Mouse (Mus musculus) bone marrow, adult 2 months (tissue): Measurements from ENCODE around the gene Abhd18. TPM values are rescaled to one million over a fixed set of nuclear protein-coding genes. Genes with fewer than 3 reads are reported as not detected.
"Not testable (repeated sequence)": the region's sequence is repeated elsewhere in the genome, so short reads cannot be mapped to it uniquely, and the experiment has no call there.

Experiments
- H3K27ac ChIP-seq: fragments of 200-500 bp; 2 replicates; pipeline ENCODE4 v1.5.1; 2012; ENCODE audit warnings: low read depth, mild to moderate bottlenecking, control low read depth, inconsistent platforms, low read length; ENCODE audit not compliant: control insufficient read depth, poor library complexity, insufficient read depth
- H3K4me1 ChIP-seq: fragments of 200-500 bp; 2 replicates; pipeline ENCODE4 v1.6.1; 2011; ENCODE audit warnings: low read length; ENCODE audit not compliant: control insufficient read depth, insufficient read depth
- H3K4me3 ChIP-seq: fragments of 200-500 bp; replicated peaks from 2 replicates; pipeline ENCODE3; 2011; ENCODE audit warnings: mild to moderate bottlenecking, low read depth, low read length, control low read depth; ENCODE audit not compliant: control insufficient read depth
- CTCF ChIP-seq: fragments of 200-500 bp; IDR thresholded peaks from 2 replicates; pipeline ENCODE4 v1.5.1; 2011; ENCODE audit warnings: low read length, control low read depth; ENCODE audit not compliant: control insufficient read depth, insufficient read depth
- POLR2A ChIP-seq: fragments of 200-500 bp; IDR thresholded peaks from 2 replicates; pipeline ENCODE4 v1.6.1; 2011; ENCODE audit warnings: low read depth, mild to moderate bottlenecking, control low read depth, low read length, borderline replicate concordance; ENCODE audit not compliant: control insufficient read depth
- WGBS: fragments of 180-500 bp; shearing (Covaris S2); methylation state at CpG from one replicate; pipeline ENCODE4 v1.1.7; 2018; 5-methylcytosine and 5-hydroxymethylcytosine counted together
- polyA plus RNA-seq: library from polyadenylated mRNA; stranded (reverse); fragments of >200 nt; gene quantifications from 2 replicates; pipeline ENCODE4 v1.2.4, GENCODE M21; 2011; ENCODE audit warnings: low replicate concordance; ENCODE audit not compliant: missing spikeins, insufficient read depth, insufficient read length

Abhd18 gene
- polyA plus RNA-seq, result 1.5 and 2.9 TPM in 2 replicates

DNA sequence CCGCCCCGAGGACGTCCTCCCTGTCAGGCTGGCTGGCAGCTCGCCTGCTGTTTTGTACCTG lies at the start of gene Abhd18:
Gene Abhd18 (plus strand): TSS at position 14 of the 61 bp plus-strand sequence.
- H3K27ac ChIP-seq, result peak within 1 kb of the TSS; percentile 84
- not testable (repeated sequence) for H3K4me1 ChIP-seq
- peak within 1 kb of the TSS; percentile 90 for H3K4me3 ChIP-seq
- WGBS, result 0% methylated on average over 3 of the region's 4 CpGs

- no peak for TF ChIP-seq CTCF
- TF ChIP-seq POLR2A, result no peak
- Histone ChIP-seq H3K27ac (no peak overlapping the region), H3K4me3 (no peak overlapping the region), H3K4me1 (peaks cover 2% of the 10 kb centered on the region)
- 76% methylated on average over 1 of the region's 1 CpGs for WGBS
Measured at GRCm38 (mm10) chr3:40798054-40798453, 48.7 kb upstream of the Abhd18 start.

GRCm38 (mm10) chr3:40798500-40798899 lies 48.3 kb upstream of the Abhd18 start:
- WGBS, result 48% methylated on average over 7 of the region's 7 CpGs
- Histone ChIP-seq H3K4me1 (peaks cover 2% of the 10 kb centered on the region), H3K4me3 (no peak overlapping the region), H3K27ac (no peak overlapping the region)
- TF ChIP-seq POLR2A, result no peak
- peak; percentile 69 for TF ChIP-seq CTCF

DNA sequence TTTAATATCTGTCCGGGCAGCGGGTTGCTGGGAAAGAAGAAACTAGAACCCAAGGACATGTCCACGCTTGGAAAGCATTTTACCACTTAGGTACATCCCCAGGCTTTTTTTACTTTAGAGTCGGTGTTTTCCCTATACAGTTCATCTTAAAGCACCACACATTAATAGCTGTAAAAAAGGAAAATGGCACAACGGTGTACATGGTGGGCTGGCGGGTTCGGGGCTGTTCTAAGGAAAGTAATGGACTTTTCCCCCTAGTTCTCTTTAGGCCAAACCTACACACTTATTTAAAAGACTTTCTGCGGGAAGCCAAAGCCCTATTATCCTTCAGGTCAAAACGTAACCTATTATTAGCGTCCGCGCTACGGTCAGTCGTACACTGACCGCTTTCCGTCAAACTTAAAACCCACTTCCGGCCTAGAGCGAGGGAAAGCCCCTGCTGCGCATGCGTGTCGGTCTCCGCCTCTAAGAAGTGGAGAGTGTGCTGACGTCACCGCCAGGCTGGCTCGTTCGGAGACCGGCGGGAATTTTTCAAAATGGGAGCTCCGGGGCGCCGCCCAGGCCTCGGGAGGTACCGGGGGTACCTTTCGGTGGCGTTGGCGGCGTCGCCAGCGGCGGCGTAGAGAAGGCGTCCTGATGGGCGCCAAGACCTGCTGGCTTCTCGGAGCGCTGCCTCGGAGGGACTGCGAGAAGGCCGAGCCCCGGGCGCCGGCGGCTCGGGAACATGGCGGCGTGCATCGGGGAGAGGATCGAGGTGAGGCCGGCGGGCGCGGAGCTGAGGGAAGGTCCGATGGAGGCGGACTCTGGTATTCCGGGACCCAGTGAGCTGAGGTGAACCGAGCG lies 47.0 kb upstream of the Abhd18 start, which contains the start of gene Plk4:
Gene Plk4 (plus strand): TSS at position 490 of the 843 bp plus-strand sequence.
- Histone ChIP-seq H3K4me3 (peak within 1 kb of the TSS; percentile 97), H3K4me1 (peaks cover 2% of the 10 kb centered on the region), H3K27ac (peak within 1 kb of the TSS; percentile 75)
- TF ChIP-seq CTCF (no peak), POLR2A (peak; percentile 59; the same call in 1 of the 2 replicates)
- WGBS, result 2% methylated on average over 66 of the region's 66 CpGs

DNA sequence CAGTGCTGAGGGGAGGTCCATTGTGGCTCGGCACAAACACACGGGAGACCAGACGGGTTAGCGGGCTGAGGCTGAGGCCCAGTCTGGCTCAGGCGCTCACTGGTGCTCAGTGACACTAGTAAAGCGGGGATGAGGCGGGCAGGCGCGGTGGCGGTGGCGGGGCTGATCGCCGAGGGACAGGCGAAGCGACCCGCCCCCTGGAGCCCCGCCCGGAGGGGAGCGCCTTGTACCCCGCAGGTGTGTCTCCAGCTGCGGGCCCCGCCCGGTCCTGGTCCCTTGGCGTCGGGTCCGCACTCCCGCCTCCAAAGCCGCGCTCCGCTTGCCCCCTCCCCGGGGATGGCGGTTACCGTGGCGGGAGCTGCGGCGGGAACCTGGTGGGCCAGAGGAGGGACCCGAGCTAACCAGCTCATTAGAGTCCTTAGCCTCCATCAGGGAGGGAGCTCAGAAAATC lies 46.4 kb upstream of the Abhd18 start:
- Histone ChIP-seq H3K4me1 (peaks cover 2% of the 10 kb centered on the region), H3K27ac (peak overlapping the region; percentile 75), H3K4me3 (peak overlapping the region; percentile 97)
- under 1% methylated on average over 34 of the region's 37 CpGs for WGBS
- peak; percentile 19; the same call in 1 of the 2 replicates for TF ChIP-seq POLR2A
- no peak for TF ChIP-seq CTCF

- no peak for TF ChIP-seq CTCF
- no peak for TF ChIP-seq POLR2A
- H3K27ac ChIP-seq, result no peak overlapping the region
- 82% methylated on average over 2 of the region's 2 CpGs for WGBS
- no peak overlapping the region for H3K4me3 ChIP-seq
- no peaks in the 10 kb centered on the region for H3K4me1 ChIP-seq
Measured at GRCm38 (mm10) chr3:40806871-40807270, 39.9 kb upstream of the Abhd18 start.

- Histone ChIP-seq H3K4me3 (no peak overlapping the region), H3K4me1 (no peaks in the 10 kb centered on the region), H3K27ac (no peak overlapping the region)
- 91% methylated on average over 10 of the region's 10 CpGs for WGBS
- TF ChIP-seq CTCF (no peak), POLR2A (no peak)
Measured at GRCm38 (mm10) chr3:40808686-40809085, 38.1 kb upstream of the Abhd18 start.

DNA sequence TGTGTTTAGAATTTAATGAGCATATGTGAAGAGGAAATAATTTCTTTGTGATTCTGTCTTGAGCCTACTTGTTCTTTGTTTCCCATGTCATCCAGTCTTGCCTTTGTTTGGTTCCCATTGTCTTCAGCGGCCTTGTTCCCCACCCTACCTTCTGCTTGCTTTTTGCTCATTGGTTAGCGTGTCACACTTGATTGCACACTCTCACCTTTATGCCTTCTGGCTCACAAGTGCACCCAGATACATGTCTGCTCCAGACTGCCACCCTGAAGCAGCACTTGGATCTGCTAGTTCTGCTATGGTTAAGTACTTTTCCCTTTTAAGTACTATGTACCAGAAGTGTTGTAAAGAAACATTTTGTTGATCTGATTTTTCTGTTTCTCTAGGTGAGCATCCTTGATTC lies 36.9 kb upstream of the Abhd18 start:
- H3K27ac ChIP-seq, result no peak overlapping the region
- H3K4me1 ChIP-seq, result no peaks in the 10 kb centered on the region
- WGBS, result 95% methylated on average over 2 of the region's 2 CpGs
- TF ChIP-seq POLR2A, result no peak
- no peak for TF ChIP-seq CTCF
- H3K4me3 ChIP-seq, result no peak overlapping the region

DNA sequence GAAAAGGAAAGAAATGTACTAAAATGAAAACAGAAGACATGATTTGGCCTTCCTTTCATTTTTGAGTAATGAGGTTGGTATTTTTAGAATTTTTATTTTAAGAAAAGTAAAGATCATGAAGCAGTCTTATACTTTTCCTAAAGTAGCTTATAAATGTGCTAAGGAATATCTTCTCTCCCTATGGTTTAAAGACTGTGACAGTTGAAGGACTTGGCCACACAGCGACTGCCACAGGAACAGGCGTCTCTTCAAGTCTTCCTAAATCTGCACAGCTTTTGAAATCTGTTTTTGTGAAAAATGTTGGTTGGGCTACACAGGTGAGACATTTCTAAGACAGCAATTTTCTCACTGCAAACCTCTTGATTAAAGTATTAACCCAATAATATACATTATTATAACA lies 33.5 kb upstream of the Abhd18 start:
- 93% methylated on average over 2 of the region's 2 CpGs for WGBS
- no peak overlapping the region for H3K4me3 ChIP-seq
- no peak overlapping the region for H3K27ac ChIP-seq
- H3K4me1 ChIP-seq, result no peaks in the 10 kb centered on the region
- no peak for TF ChIP-seq POLR2A
- no peak for TF ChIP-seq CTCF

- 69% methylated on average over 6 of the region's 6 CpGs for WGBS
- H3K4me1 ChIP-seq, H3K27ac ChIP-seq, H3K4me3 ChIP-seq: not testable (repeated sequence)
Measured at GRCm38 (mm10) chr3:40845521-40845920, 1.2 kb upstream of the Abhd18 start.
